Mouse (Mus musculus): Measurements from ENCODE around the gene Cltrn. TPM values are rescaled to one million over a fixed set of nuclear protein-coding genes. Genes with fewer than 3 reads are reported as not detected.

Gene Cltrn
- polyA plus RNA-seq, 1 experiment: not detected

- Histone ChIP-seq H3K4me3 (ENCODE audit: control insufficient read depth, low read depth, low read length) (no peak overlapping the region), H3K27me3 (ENCODE audit: control insufficient read depth, insufficient read depth, low read length) (no peaks in the 10 kb centered on the region), H3K27ac (ENCODE audit: control insufficient read depth, insufficient read depth, low read depth, low read length) (no peak overlapping the region), H3K36me3 (ENCODE audit: control insufficient read depth, insufficient read depth, low read length) (no peaks in the 10 kb centered on the region), H3K4me1 (ENCODE audit: control insufficient read depth, insufficient read depth, low read length) (no peaks in the 10 kb centered on the region)
- no peak for TF ChIP-seq CTCF (IDR thresholded peaks at IDR 0.05; ENCODE audit: control insufficient read depth, insufficient read depth, insufficient replicate concordance, low read depth, low read length)
- no peak for TF ChIP-seq POLR2A (IDR thresholded peaks at IDR 0.05; ENCODE audit: control insufficient read depth, low read depth, low read length)
These were observed 12.9 kb downstream of the Cltrn start for GRCm38 (mm10) chrX:164101483-164101882.

- H3K27me3 ChIP-seq (ENCODE audit: control insufficient read depth, insufficient read depth, low read length): no peaks in the 10 kb centered on the region
- no peak overlapping the region for H3K27ac ChIP-seq (ENCODE audit: control insufficient read depth, insufficient read depth, low read depth, low read length)
- no peaks in the 10 kb centered on the region for H3K36me3 ChIP-seq (ENCODE audit: control insufficient read depth, insufficient read depth, low read length)
- no peaks in the 10 kb centered on the region for H3K4me1 ChIP-seq (ENCODE audit: control insufficient read depth, insufficient read depth, low read length)
- H3K4me3 ChIP-seq (ENCODE audit: control insufficient read depth, low read depth, low read length): no peak overlapping the region
- TF ChIP-seq CTCF (IDR thresholded peaks at IDR 0.05; ENCODE audit: control insufficient read depth, insufficient read depth, insufficient replicate concordance, low read depth, low read length): no peak
- TF ChIP-seq POLR2A (IDR thresholded peaks at IDR 0.05; ENCODE audit: control insufficient read depth, low read depth, low read length): no peak
These were observed 13.6 kb downstream of the Cltrn start for GRCm38 (mm10) chrX:164102198-164102597.

- Histone ChIP-seq H3K27me3 (ENCODE audit: control insufficient read depth, insufficient read depth, low read length) (no peaks in the 10 kb centered on the region), H3K27ac (ENCODE audit: control insufficient read depth, insufficient read depth, low read depth, low read length) (no peak overlapping the region), H3K4me1 (ENCODE audit: control insufficient read depth, insufficient read depth, low read length) (no peaks in the 10 kb centered on the region), H3K36me3 (ENCODE audit: control insufficient read depth, insufficient read depth, low read length) (no peaks in the 10 kb centered on the region), H3K4me3 (ENCODE audit: control insufficient read depth, low read depth, low read length) (no peak overlapping the region)
- TF ChIP-seq CTCF (IDR thresholded peaks at IDR 0.05; ENCODE audit: control insufficient read depth, insufficient read depth, insufficient replicate concordance, low read depth, low read length) (no peak), POLR2A (IDR thresholded peaks at IDR 0.05; ENCODE audit: control insufficient read depth, low read depth, low read length) (no peak)
These were observed 14.0 kb downstream of the Cltrn start for GRCm38 (mm10) chrX:164102656-164103055.

GRCm38 (mm10) chrX:164111146-164111545 lies 22.5 kb downstream of the Cltrn start:
- H3K27me3 ChIP-seq (ENCODE audit: control insufficient read depth, insufficient read depth, low read length): no peaks in the 10 kb centered on the region

GRCm38 (mm10) chrX:164113744-164114143 lies 25.1 kb downstream of the Cltrn start:
- H3K36me3 ChIP-seq (ENCODE audit: control insufficient read depth, insufficient read depth, low read length): no peaks in the 10 kb centered on the region
- no peak overlapping the region for H3K27ac ChIP-seq (ENCODE audit: control insufficient read depth, insufficient read depth, low read depth, low read length)
- TF ChIP-seq CTCF (IDR thresholded peaks at IDR 0.05; ENCODE audit: control insufficient read depth, insufficient read depth, insufficient replicate concordance, low read depth, low read length): no peak
- TF ChIP-seq POLR2A (IDR thresholded peaks at IDR 0.05; ENCODE audit: control insufficient read depth, low read depth, low read length): no peak
- H3K4me3 ChIP-seq (ENCODE audit: control insufficient read depth, low read depth, low read length): no peak overlapping the region
- H3K27me3 ChIP-seq (ENCODE audit: control insufficient read depth, insufficient read depth, low read length): no peaks in the 10 kb centered on the region
- no peaks in the 10 kb centered on the region for H3K4me1 ChIP-seq (ENCODE audit: control insufficient read depth, insufficient read depth, low read length)

More at GRCm38 (mm10) chrX:164111146-164111545, 22.5 kb downstream of the Cltrn start:
- Histone ChIP-seq H3K27ac (ENCODE audit: control insufficient read depth, insufficient read depth, low read depth, low read length) (no peak overlapping the region), H3K36me3 (ENCODE audit: control insufficient read depth, insufficient read depth, low read length) (no peaks in the 10 kb centered on the region), H3K4me3 (ENCODE audit: control insufficient read depth, low read depth, low read length) (no peak overlapping the region), H3K4me1 (ENCODE audit: control insufficient read depth, insufficient read depth, low read length) (no peaks in the 10 kb centered on the region)
- no peak for TF ChIP-seq POLR2A (IDR thresholded peaks at IDR 0.05; ENCODE audit: control insufficient read depth, low read depth, low read length)

DNA sequence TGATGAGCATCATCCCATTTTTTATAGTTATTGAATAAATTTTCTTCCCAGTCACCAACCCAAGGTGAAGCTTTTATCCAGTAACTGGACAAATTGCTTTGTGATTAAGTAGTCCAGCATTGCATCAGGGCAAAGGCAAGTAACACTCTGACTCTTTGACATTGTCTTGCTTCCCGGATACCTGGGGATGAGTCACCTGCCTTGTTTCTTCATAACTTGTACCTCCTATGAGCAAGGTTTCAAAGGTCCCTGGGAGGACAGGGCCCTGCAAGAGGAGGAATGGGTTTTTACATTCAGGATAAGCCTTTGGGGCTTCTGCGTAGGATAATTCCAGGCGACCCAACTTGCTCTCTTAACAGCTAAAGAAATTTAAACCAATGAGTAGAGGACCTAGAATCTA lies 35.3 kb downstream of the Cltrn start:
- H3K27ac ChIP-seq (ENCODE audit: control insufficient read depth, insufficient read depth, low read depth, low read length): no peak overlapping the region
- no peak overlapping the region for H3K4me3 ChIP-seq (ENCODE audit: control insufficient read depth, low read depth, low read length)
- TF ChIP-seq CTCF (IDR thresholded peaks at IDR 0.05; ENCODE audit: control insufficient read depth, insufficient read depth, insufficient replicate concordance, low read depth, low read length) (no peak), POLR2A (IDR thresholded peaks at IDR 0.05; ENCODE audit: control insufficient read depth, low read depth, low read length) (no peak)
- no peaks in the 10 kb centered on the region for H3K36me3 ChIP-seq (ENCODE audit: control insufficient read depth, insufficient read depth, low read length)
- H3K27me3 ChIP-seq (ENCODE audit: control insufficient read depth, insufficient read depth, low read length): no peaks in the 10 kb centered on the region
- H3K4me1 ChIP-seq (ENCODE audit: control insufficient read depth, insufficient read depth, low read length): no peaks in the 10 kb centered on the region

- Histone ChIP-seq H3K27me3 (ENCODE audit: control insufficient read depth, insufficient read depth, low read length) (no peaks in the 10 kb centered on the region), H3K36me3 (ENCODE audit: control insufficient read depth, insufficient read depth, low read length) (no peaks in the 10 kb centered on the region), H3K27ac (ENCODE audit: control insufficient read depth, insufficient read depth, low read depth, low read length) (no peak overlapping the region), H3K4me3 (ENCODE audit: control insufficient read depth, low read depth, low read length) (no peak overlapping the region), H3K4me1 (ENCODE audit: control insufficient read depth, insufficient read depth, low read length) (no peaks in the 10 kb centered on the region)
- TF ChIP-seq POLR2A (IDR thresholded peaks at IDR 0.05; ENCODE audit: control insufficient read depth, low read depth, low read length): no peak
- no peak for TF ChIP-seq CTCF (IDR thresholded peaks at IDR 0.05; ENCODE audit: control insufficient read depth, insufficient read depth, insufficient replicate concordance, low read depth, low read length)
These were observed 44.9 kb downstream of the Cltrn start for GRCm38 (mm10) chrX:164133531-164133930.

DNA sequence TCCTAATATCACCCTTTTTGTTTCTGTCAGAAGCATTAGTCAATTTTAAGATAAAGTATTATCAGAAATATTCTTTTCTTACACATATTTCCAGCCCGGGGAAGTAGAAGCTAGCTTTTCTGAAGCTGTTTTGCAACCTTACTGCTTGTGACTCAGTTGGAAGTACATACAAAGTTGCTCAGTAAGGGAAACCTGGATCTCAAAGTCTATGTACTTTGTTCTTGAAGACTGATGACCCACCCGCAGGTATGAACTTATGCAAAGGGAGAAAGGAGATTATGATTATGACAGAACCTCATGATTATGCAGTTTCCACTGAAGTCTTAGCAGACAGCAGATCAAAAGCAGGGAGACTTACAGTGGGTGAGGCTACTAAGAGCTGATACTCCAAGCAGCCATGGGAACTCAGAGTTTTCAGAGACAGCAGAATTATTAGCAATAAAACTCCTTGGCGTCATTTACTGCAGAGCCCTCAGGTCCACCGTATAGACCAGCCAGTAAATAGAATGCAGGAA lies 46.7 kb downstream of the Cltrn start:
- Histone ChIP-seq H3K27ac (ENCODE audit: control insufficient read depth, insufficient read depth, low read depth, low read length) (no peak overlapping the region), H3K36me3 (ENCODE audit: control insufficient read depth, insufficient read depth, low read length) (no peaks in the 10 kb centered on the region), H3K4me3 (ENCODE audit: control insufficient read depth, low read depth, low read length) (no peak overlapping the region), H3K27me3 (ENCODE audit: control insufficient read depth, insufficient read depth, low read length) (no peaks in the 10 kb centered on the region), H3K4me1 (ENCODE audit: control insufficient read depth, insufficient read depth, low read length) (no peaks in the 10 kb centered on the region)
- TF ChIP-seq POLR2A (IDR thresholded peaks at IDR 0.05; ENCODE audit: control insufficient read depth, low read depth, low read length) (no peak), CTCF (IDR thresholded peaks at IDR 0.05; ENCODE audit: control insufficient read depth, insufficient read depth, insufficient replicate concordance, low read depth, low read length) (no peak)

Data from testis, adult 2 months (tissue).